Mouse (Mus musculus): ENCODE measurements around the gene Crabp1.

GRCm38 (mm10) chr9:54722596-54722995, 42.0 kb upstream of the Crabp1 start:
- TF ChIP-seq CTCF (IDR thresholded peaks at IDR 0.05; ENCODE audit: low read depth, low read length) = no peak
- no peak for TF ChIP-seq GATA1 (IDR thresholded peaks at IDR 0.05; ENCODE audit: borderline replicate concordance, low read length)
- TF ChIP-seq GATA2 (IDR thresholded peaks at IDR 0.05; ENCODE audit: borderline replicate concordance, low read depth, low read length) = no peak

All from G1E (cell line).